Mouse (Mus musculus): ENCODE measurements around the gene Ankrd40. TPM values are rescaled to one million over a fixed set of nuclear protein-coding genes. Genes with fewer than 3 reads are reported as not detected.

Ankrd40 gene
- 43.9 and 47.6 TPM in 2 replicates for polyA plus RNA-seq (2012; ENCODE audit: insufficient read depth, insufficient read length, missing spikeins)

DNA sequence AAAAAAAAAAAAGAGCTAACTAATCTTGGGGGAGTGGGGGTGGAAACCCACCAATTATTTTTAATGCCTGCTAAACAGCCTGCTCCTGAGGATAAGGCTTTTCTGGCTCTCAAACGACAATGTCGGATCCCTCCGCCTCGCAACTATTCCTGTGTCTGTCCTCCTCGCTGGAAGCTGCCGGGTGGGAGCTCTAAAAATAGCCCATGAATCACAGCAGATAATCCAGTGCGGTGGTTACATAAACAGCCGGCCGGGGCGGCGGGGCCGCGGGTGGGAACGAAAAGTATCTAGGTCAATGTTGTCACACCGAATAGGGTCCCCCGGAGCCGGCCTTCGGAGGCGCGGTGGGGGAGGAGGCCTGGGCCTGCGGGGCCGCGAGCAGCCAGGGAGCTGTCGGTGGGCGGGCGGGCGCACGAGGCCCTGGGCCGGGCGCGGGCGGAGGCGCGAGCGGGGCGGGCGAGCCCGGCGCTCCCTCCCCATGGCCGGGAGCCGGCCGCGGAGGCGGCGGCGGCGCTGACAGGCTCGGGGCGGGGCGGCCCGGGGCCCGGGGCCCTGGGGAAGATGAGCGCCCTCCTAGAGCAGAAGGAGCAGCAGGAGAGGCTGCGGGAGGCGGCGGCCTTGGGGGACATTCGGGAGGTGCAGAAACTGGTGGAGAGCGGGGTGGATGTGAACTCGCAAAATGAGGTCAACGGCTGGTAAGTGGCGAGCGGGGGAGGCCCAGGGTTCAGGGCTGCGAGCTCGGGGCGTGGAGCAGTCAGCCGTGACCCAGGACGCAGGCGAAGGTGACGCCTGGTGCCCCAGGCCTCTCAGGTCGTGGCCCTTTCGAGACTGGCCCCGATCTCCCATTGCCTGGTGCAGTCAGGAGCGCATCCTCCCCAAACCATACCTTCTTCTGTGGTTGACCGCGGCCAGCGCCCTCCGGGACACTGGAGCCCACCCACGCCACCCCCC lies at the start of gene Ankrd40:
Gene Ankrd40 (plus strand): TSS at position 309 of the 951 bp plus-strand sequence.
- TF ChIP-seq CTCF (IDR thresholded peaks at IDR 0.05; ENCODE audit: low read depth, low read length) (no peak), POLR2A (IDR thresholded peaks at IDR 0.05; ENCODE audit: borderline replicate concordance, low read depth, low read length) (no peak)
- peak within 1 kb of the TSS; percentile 81 for H3K27ac ChIP-seq (ENCODE audit: insufficient read depth, low read depth, low read length)
- H3K4me1 ChIP-seq (ENCODE audit: control insufficient read depth, insufficient read depth, low read length), result peaks cover 16% of the 10 kb centered on the region
- H3K4me3 ChIP-seq (ENCODE audit: insufficient read depth, low read length), result peak within 1 kb of the TSS; percentile 84

- Histone ChIP-seq H3K4me1 (ENCODE audit: control insufficient read depth, insufficient read depth, low read length) (peaks cover 13% of the 10 kb centered on the region), H3K4me3 (ENCODE audit: insufficient read depth, low read length) (no peak within 1 kb of the TSS), H3K27ac (ENCODE audit: insufficient read depth, low read depth, low read length) (no peak within 1 kb of the TSS)
- TF ChIP-seq POLR2A (IDR thresholded peaks at IDR 0.05; ENCODE audit: borderline replicate concordance, low read depth, low read length), result no peak
- TF ChIP-seq CTCF (IDR thresholded peaks at IDR 0.05; ENCODE audit: low read depth, low read length), result no peak
Measured at GRCm38 (mm10) chr11:94281199-94282181, 46.3 kb upstream of the Ankrd40 start, which contains the start of gene Gm21885. TSS of gene Gm21885 (plus strand) at chr11:94281873.

DNA sequence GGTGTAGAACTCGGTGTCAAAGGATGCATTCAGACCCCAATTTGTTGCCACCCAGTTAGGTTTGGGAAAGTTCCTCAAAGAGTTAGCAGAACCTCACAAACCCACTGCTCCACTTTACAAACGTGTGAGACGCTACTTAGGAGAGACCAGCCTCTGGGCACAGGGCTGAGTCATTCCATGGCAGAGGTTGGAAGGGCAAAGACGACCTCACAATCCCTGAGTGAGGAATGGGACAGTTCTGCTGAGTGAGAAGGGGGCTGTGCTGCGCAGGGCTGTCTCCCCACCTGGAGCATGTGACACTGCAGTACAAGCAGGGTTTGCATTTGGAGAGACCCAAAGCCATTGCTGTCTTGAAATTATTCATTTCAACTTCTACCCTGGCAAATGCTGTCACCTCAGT lies 45.5 kb upstream of the Ankrd40 start:
- TF ChIP-seq POLR2A (IDR thresholded peaks at IDR 0.05; ENCODE audit: borderline replicate concordance, low read depth, low read length) (no peak), CTCF (IDR thresholded peaks at IDR 0.05; ENCODE audit: low read depth, low read length) (no peak)
- Histone ChIP-seq H3K27ac (ENCODE audit: insufficient read depth, low read depth, low read length) (no peak overlapping the region), H3K4me3 (ENCODE audit: insufficient read depth, low read length) (no peak overlapping the region), H3K4me1 (ENCODE audit: control insufficient read depth, insufficient read depth, low read length) (peaks cover 13% of the 10 kb centered on the region)

GRCm38 (mm10) chr11:94283536-94284099 lies 44.2 kb upstream of the Ankrd40 start:
- Histone ChIP-seq H3K27ac (ENCODE audit: insufficient read depth, low read depth, low read length) (no peak overlapping the region), H3K4me3 (ENCODE audit: insufficient read depth, low read length) (no peak overlapping the region), H3K4me1 (ENCODE audit: control insufficient read depth, insufficient read depth, low read length) (peaks cover 13% of the 10 kb centered on the region)
- TF ChIP-seq CTCF (IDR thresholded peaks at IDR 0.05; ENCODE audit: low read depth, low read length), result no peak
- no peak for TF ChIP-seq POLR2A (IDR thresholded peaks at IDR 0.05; ENCODE audit: borderline replicate concordance, low read depth, low read length)

DNA sequence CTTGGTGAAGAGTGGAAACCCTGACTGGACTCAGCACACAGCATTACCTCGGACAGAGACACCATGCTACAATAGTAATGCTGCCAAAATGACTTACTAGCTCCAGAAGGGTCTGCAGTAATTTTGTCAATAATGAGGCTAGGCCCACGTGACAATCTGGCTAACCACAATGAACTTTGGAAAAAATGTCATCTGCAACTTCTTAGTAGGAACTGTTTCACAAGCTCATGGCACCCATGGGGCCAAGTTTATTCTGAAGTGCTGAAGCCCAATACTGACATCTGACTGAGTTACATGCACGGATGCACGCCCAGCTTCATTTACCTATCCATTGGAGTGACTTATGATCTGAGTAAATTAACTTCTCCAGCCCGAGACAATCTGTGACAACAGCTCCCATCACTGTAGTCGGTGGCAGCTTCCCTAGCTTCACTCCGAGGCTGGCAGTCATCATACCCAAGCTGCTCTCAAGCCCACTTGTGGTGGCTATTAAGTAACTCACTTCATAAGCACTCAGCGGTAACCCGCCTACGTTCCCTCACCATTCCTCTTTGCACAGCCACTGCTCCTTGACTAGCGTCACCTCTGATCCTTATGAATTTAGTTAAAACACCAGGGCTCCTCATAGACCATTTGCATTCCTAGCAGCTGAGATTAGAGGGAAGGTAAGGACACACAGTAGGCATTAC lies 41.8 kb upstream of the Ankrd40 start:
- H3K27ac ChIP-seq (ENCODE audit: insufficient read depth, low read depth, low read length), result no peak overlapping the region
- peaks cover 13% of the 10 kb centered on the region for H3K4me1 ChIP-seq (ENCODE audit: control insufficient read depth, insufficient read depth, low read length)
- TF ChIP-seq POLR2A (IDR thresholded peaks at IDR 0.05; ENCODE audit: borderline replicate concordance, low read depth, low read length) (no peak), CTCF (IDR thresholded peaks at IDR 0.05; ENCODE audit: low read depth, low read length) (no peak)
- no peak overlapping the region for H3K4me3 ChIP-seq (ENCODE audit: insufficient read depth, low read length)

DNA sequence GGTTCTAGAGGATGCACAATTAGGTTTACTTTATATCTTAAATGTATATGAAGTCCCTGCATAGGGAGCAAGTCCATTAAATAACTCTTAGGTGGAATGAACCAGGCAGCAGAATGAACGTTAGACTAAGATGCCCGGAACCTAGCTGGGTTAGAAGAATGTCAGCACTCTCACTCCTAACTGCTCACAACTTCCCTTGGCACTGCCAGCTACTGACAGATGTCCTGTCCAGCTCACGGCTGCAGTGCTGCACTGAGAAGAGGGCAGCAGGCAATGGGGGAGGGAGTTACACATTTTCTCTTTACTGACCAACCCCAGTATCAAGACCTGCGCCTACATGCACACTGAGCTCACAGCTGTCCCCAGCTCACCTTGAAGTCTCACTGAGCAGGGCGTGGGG lies 40.7 kb upstream of the Ankrd40 start:
- no peak overlapping the region for H3K27ac ChIP-seq (ENCODE audit: insufficient read depth, low read depth, low read length)
- H3K4me1 ChIP-seq (ENCODE audit: control insufficient read depth, insufficient read depth, low read length), result peaks cover 3% of the 10 kb centered on the region
- no peak overlapping the region for H3K4me3 ChIP-seq (ENCODE audit: insufficient read depth, low read length)
- TF ChIP-seq CTCF (IDR thresholded peaks at IDR 0.05; ENCODE audit: low read depth, low read length), result no peak
- TF ChIP-seq POLR2A (IDR thresholded peaks at IDR 0.05; ENCODE audit: borderline replicate concordance, low read depth, low read length), result no peak

DNA sequence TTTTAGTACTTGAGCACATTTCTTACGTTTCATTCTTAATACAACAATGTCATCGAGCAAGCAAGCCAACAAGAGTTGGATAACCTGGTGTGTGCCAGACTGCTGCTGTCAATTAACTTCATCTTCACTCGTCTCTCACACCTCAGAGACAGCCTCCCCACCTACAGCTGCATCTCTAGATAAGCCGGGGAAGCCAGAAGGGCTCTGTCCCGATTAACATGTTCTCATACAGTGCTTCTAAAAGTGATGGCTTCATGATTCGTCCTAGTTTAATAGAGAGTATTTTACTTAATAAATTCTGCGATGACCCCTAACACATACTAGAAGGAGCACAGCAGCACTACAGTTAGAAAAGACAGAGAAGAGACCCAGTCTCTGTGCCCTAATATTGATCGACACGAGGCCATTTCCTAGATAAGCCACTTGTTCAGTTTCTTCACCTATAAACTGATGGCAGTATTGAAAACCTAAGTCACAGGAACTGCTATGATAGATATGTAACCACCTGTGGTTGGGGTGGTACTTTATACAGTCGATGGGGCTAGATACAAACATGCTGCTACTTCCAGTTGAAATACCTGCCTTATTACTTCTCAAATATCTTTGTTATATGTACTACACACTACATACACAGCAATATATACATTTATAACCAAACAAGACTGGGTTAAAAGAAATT lies 37.6 kb upstream of the Ankrd40 start:
- Histone ChIP-seq H3K4me1 (ENCODE audit: control insufficient read depth, insufficient read depth, low read length) (no peaks in the 10 kb centered on the region), H3K4me3 (ENCODE audit: insufficient read depth, low read length) (no peak overlapping the region), H3K27ac (ENCODE audit: insufficient read depth, low read depth, low read length) (no peak overlapping the region)
- TF ChIP-seq CTCF (IDR thresholded peaks at IDR 0.05; ENCODE audit: low read depth, low read length), result no peak
- no peak for TF ChIP-seq POLR2A (IDR thresholded peaks at IDR 0.05; ENCODE audit: borderline replicate concordance, low read depth, low read length)

DNA sequence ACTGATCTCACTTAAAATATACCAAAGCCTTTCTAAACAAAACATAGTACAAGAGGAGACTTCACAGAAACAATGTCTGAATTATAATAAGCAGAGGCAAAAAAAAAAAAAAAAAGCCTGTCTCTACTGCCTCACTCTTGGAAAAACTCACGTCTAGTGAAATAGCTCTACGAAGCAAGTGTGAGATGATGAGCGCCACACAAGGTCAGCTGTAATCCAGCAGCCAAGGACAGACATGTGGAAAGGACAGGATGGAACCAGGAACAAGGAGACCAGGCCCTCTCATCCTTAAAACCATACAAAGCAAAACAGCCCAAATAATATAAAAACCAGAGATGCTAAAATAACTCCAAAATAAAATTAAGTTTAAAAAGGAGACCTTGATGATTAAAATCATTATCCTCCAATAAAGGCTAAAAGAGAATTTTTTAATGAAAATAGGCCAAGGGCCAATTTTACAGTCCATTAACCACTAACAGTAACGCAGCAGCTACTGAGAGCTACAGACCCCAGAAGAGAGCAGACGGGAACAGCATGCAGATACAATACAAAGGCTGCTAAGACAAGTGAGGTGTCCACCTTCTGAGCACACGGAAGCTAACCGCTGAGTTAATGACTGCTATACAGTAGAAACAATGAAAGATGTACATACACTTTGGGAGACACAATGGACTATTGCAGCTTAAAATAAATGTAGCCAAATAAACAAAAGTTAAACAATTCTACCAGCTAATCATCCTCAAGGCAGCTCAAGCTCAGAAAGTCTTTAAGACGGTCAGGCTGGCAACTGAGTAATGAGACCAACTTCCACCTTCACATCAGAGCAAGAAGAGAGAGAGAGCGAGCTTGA lies 32.6 kb upstream of the Ankrd40 start:
- Histone ChIP-seq H3K4me1 (ENCODE audit: control insufficient read depth, insufficient read depth, low read length) (no peaks in the 10 kb centered on the region), H3K27ac (ENCODE audit: insufficient read depth, low read depth, low read length) (no peak overlapping the region), H3K4me3 (ENCODE audit: insufficient read depth, low read length) (no peak overlapping the region)
- TF ChIP-seq CTCF (IDR thresholded peaks at IDR 0.05; ENCODE audit: low read depth, low read length) (no peak), POLR2A (IDR thresholded peaks at IDR 0.05; ENCODE audit: borderline replicate concordance, low read depth, low read length) (no peak)
